Mouse (Mus musculus): ENCODE measurements around the gene Cpm. TPM values are rescaled to one million over a fixed set of nuclear protein-coding genes. Genes with fewer than 3 reads are reported as not detected.

Cpm gene
- 19.3 TPM for polyA plus RNA-seq (2015; fragmentation: Illumina TruSeq; extraction: RNeasy Lipid Tissue Mini Kit (QIAGEN cat#74804); ENCODE audit: insufficient read depth, low replicate concordance)

GRCm38 (mm10) chr10:117629169-117629971 lies at the start of gene Cpm:
Cpm (plus strand) TSS chr10:117629500.

GRCm38 (mm10) chr10:117710604-117711141 lies 81.4 kb downstream of the Cpm start, which contains the start of gene Mdm2:
Mdm2 (minus strand) TSS chr10:117710758.

Other genes starting within 250 kb of the Cpm start
- 133 TPM for gene Cpsf6, start 249.5 kb upstream of the Cpm start, polyA plus RNA-seq (2015; fragmentation: Illumina TruSeq; extraction: RNeasy Lipid Tissue Mini Kit (QIAGEN cat#74804); ENCODE audit: insufficient read depth, low replicate concordance)
- 75.7 TPM for gene Mdm2, start 81.3 kb downstream of the Cpm start, polyA plus RNA-seq (2015; fragmentation: Illumina TruSeq; extraction: RNeasy Lipid Tissue Mini Kit (QIAGEN cat#74804); ENCODE audit: insufficient read depth, low replicate concordance)
- 14.5 TPM for gene Slc35e3, start 116.9 kb downstream of the Cpm start, polyA plus RNA-seq (2015; fragmentation: Illumina TruSeq; extraction: RNeasy Lipid Tissue Mini Kit (QIAGEN cat#74804); ENCODE audit: insufficient read depth, low replicate concordance)
- gene Nup107, start 163.2 kb downstream of the Cpm start, polyA plus RNA-seq (2015; fragmentation: Illumina TruSeq; extraction: RNeasy Lipid Tissue Mini Kit (QIAGEN cat#74804); ENCODE audit: insufficient read depth, low replicate concordance), result 50.0 TPM
- gene Rap1b, start 216.5 kb downstream of the Cpm start, polyA plus RNA-seq (2015; fragmentation: Illumina TruSeq; extraction: RNeasy Lipid Tissue Mini Kit (QIAGEN cat#74804); ENCODE audit: insufficient read depth, low replicate concordance), result 438 TPM

Data from spleen, adult 10 weeks (tissue).